Mouse (Mus musculus): ENCODE measurements around the gene Lztr1. TPM values are rescaled to one million over a fixed set of nuclear protein-coding genes. Genes with fewer than 3 reads are reported as not detected.

Lztr1 gene
- polyA plus RNA-seq, 1 experiment from 2014 or later: 49.2 TPM

DNA sequence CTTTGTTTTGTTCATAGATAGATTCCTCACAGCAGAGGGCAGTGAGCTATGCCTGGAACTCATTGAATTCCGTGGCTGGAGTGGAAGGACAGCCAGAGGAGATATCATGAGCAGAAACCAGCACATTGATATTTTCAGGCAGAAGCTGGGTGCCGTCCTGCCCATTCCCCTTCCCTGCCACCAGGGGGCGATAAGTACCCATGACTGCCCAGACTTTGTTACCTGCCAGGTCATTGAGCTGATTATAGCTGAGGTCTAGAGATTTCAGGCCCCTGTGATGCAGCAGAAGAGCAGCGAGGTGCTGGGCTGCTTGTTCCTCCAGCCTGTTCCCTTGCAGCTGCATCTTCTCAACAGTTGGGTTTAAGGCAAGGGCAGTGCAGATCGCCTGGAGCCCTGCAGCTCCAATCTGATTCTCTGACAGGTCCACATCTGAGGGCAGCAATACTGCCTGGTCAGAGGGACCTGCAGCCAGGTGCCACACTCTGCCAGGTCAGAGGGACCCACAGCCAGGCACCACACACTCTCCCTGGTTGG is 49.5 kb downstream of the Lztr1 start:
- peak overlapping the region; percentile 30; the same call in 1 of the 2 replicates for H3K27ac ChIP-seq (ENCODE audit: poor library complexity, severe bottlenecking)
- peak overlapping the region; percentile 12; the same call in 1 of the 2 replicates for H3K4me3 ChIP-seq
- H3K4me2 ChIP-seq: peak overlapping the region; percentile 59
- no peak for ATAC-seq (ENCODE audit: insufficient number of reproducible peaks, low FRiP score)
- H3K36me3 ChIP-seq: no peaks in the 10 kb centered on the region
- H3K9me3 ChIP-seq (replicated peaks): no peaks in the 10 kb centered on the region
- H3K4me1 ChIP-seq (replicated peaks): peaks cover 61% of the 10 kb centered on the region
- H3K27me3 ChIP-seq (replicated peaks): peaks cover 4% of the 10 kb centered on the region; the same call in 1 of the 2 replicates
- WGBS: 0% methylated on average over 5 of the region's 5 CpGs
- H3K9ac ChIP-seq: peak overlapping the region; percentile 27; the same call in 1 of the 2 replicates

DNA sequence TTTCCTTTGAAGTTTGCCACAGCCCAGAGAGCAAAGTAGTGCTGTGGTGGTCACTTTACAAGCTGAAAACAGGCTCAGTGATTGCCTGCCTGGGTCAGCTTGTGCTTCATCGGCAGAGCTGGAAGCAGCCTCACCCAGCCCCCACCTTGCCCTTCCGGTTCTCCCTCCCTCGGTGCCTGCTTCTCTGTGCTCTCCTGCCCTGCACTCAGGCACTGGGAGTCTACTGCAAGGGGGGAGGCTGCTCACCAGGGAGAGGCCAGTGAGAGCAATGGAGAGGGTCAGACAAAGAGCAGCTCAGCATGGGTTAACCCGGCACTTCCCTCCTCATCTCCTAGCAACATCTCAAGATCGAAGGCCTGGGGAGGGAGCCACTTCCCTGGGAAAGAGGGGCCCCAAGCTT is 50.3 kb downstream of the Lztr1 start:
- 3% methylated on average over 5 of the region's 5 CpGs for WGBS
- Histone ChIP-seq H3K4me3 (peak overlapping the region; percentile 9; the same call in 1 of the 2 replicates), H3K27ac (ENCODE audit: poor library complexity, severe bottlenecking) (peak overlapping the region; percentile 30; the same call in 1 of the 2 replicates), H3K9me3 (replicated peaks) (no peaks in the 10 kb centered on the region), H3K4me2 (peak overlapping the region; percentile 59), H3K36me3 (no peaks in the 10 kb centered on the region), H3K27me3 (replicated peaks) (peaks cover 6% of the 10 kb centered on the region; the same call in 1 of the 2 replicates), H3K9ac (peak overlapping the region; percentile 27; the same call in 1 of the 2 replicates), H3K4me1 (replicated peaks) (peaks cover 57% of the 10 kb centered on the region)
- peak; percentile 26; the same call in 1 of the 2 replicates for ATAC-seq (ENCODE audit: insufficient number of reproducible peaks, low FRiP score)

DNA sequence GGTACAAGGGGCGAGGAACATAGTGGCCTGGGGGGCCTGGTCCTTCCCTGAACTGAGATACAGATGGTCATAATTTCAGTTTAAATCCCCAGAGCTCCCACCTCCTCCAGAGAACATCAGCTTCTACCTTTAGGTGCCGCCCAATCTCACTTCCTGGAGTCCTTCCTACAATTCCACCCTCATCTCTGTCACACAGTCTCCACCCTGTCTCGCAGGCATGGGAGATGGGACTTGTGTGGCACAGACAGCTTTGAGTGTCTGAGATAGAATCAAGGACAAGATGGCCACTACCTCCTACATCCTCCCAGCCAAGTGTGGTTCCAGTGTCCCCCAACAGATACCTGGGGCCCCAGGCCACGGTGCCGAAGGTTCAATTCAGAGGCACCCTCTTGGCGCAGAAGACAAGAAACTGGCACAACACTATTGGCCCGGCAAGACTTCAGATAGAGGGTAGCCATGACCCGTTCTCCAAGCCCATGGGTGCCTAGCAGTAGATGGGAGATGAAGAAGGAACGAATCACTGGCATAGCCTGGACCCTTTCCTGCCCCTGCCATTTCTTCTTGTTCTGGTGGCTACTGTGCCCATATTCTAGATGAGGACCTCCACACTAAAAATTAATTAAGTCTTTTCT is 51.0 kb downstream of the Lztr1 start:
- Histone ChIP-seq H3K4me3 (0 out of 2 replicates have a peak overlapping the region, but pooled peaks have one; percentile 9), H3K9ac (no peak overlapping the region)

DNA sequence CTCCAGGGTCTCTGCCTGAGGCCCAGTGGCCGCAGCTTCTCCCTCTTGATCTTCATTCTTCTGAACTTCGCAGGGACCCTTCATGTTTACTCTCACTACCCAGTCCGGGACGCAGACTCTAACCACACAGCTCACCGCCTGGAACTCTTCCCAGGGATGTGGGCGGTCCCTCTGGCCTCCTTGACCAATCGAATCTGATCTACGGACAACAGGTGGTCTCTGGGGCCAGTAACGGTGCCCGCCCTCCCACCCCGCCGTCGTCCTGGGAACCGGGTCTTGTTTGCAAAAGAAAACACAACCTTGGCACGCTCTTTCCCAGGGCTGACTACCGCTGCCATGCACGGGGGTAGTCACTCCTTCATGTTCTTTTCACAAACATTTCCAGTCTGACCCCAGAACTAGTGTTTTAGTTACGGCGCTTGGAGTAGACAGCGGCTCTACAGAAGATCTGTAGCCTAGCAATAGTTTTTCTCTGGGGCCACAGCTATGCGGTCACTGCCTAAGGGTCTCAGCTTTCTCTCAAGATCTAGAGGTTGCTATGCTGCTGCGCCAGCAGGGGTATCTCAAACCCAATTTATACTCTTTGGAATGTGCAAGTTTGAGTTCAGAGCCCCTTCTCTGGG is 52.8 kb downstream of the Lztr1 start, which contains the start of gene Lrrc74b:
Gene Lrrc74b (minus strand): TSS at position 120 of the 623 bp plus-strand sequence.
- peaks cover 37% of the 10 kb centered on the region for H3K4me1 ChIP-seq (replicated peaks)
- peak within 1 kb of the TSS; percentile 48; the same call in 1 of the 2 replicates for H3K27ac ChIP-seq (ENCODE audit: poor library complexity, severe bottlenecking)
- peak within 1 kb of the TSS; percentile 45 for H3K4me3 ChIP-seq
- H3K27me3 ChIP-seq (replicated peaks): peaks cover 12% of the 10 kb centered on the region; the same call in 1 of the 2 replicates
- peak; percentile 81 for ATAC-seq (ENCODE audit: insufficient number of reproducible peaks, low FRiP score)
- WGBS: 1% methylated on average over 22 of the region's 22 CpGs
- H3K36me3 ChIP-seq: no peaks in the 10 kb centered on the region
- H3K9me3 ChIP-seq (replicated peaks): no peaks in the 10 kb centered on the region
- peak within 1 kb of the TSS; percentile 58 for H3K9ac ChIP-seq
- H3K4me2 ChIP-seq: peak within 1 kb of the TSS; percentile 72

More for the DNA sequence above, 51.0 kb downstream of the Lztr1 start:
- no peak for ATAC-seq (ENCODE audit: insufficient number of reproducible peaks, low FRiP score)
- Histone ChIP-seq H3K36me3 (no peaks in the 10 kb centered on the region), H3K4me2 (peak overlapping the region; percentile 59), H3K4me1 (replicated peaks) (peaks cover 50% of the 10 kb centered on the region), H3K9me3 (replicated peaks) (no peaks in the 10 kb centered on the region), H3K27me3 (replicated peaks) (peaks cover 8% of the 10 kb centered on the region; the same call in 1 of the 2 replicates), H3K27ac (ENCODE audit: poor library complexity, severe bottlenecking) (no peak overlapping the region)
- 63% methylated on average over 9 of the region's 9 CpGs for WGBS

- peak; percentile 28; the same call in 1 of the 2 replicates for ATAC-seq (ENCODE audit: insufficient number of reproducible peaks, low FRiP score)
- Histone ChIP-seq H3K4me2 (peak within 1 kb of the TSS; percentile 72), H3K4me1 (replicated peaks) (peaks cover 37% of the 10 kb centered on the region), H3K9ac (peak within 1 kb of the TSS; percentile 58), H3K27ac (ENCODE audit: poor library complexity, severe bottlenecking) (peak within 1 kb of the TSS; percentile 48; the same call in 1 of the 2 replicates), H3K36me3 (no peaks in the 10 kb centered on the region), H3K27me3 (replicated peaks) (peaks cover 12% of the 10 kb centered on the region), H3K4me3 (peak within 1 kb of the TSS; percentile 45), H3K9me3 (replicated peaks) (no peaks in the 10 kb centered on the region)
- 2% methylated on average over 10 of the region's 10 CpGs for WGBS
Measured at GRCm38 (mm10) chr16:17561751-17562208, 53.3 kb downstream of the Lztr1 start, which contains the start of gene P2rx6. Gene P2rx6, plus strand, starts transcription at chr16:17561885.

GRCm38 (mm10) chr16:17563580-17563979 is 55.1 kb downstream of the Lztr1 start:
- H3K4me3 ChIP-seq: no peak overlapping the region
- H3K9ac ChIP-seq: no peak overlapping the region
- WGBS: 44% methylated on average over 1 of the region's 1 CpGs
- no peak for ATAC-seq (ENCODE audit: insufficient number of reproducible peaks, low FRiP score)
- peaks cover 17% of the 10 kb centered on the region for H3K27me3 ChIP-seq (replicated peaks)
- H3K9me3 ChIP-seq (replicated peaks): no peaks in the 10 kb centered on the region
- H3K36me3 ChIP-seq: no peaks in the 10 kb centered on the region
- no peak overlapping the region for H3K4me2 ChIP-seq
- H3K27ac ChIP-seq (ENCODE audit: poor library complexity, severe bottlenecking): no peak overlapping the region
- H3K4me1 ChIP-seq (replicated peaks): peaks cover 31% of the 10 kb centered on the region

DNA sequence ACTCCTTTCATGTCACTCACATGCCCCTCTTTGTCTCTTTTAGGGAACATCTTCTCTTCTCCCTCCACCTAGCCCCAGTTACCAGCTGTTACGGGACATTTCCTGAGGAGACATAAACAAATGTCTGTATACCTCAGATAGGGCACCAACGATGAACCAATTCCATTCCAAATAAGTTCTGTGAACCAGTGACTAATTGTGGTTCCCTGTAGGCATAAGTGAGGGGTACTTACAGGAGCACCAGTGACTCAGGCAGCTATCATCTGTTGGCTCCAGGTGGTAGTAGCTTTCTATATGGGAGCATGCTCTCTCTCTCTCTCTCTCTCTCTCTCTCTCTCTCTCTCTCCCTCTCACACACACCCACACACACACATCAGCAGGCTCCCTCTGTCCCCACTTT is 55.7 kb downstream of the Lztr1 start:
- Histone ChIP-seq H3K4me3 (no peak overlapping the region), H3K27me3 (replicated peaks) (peaks cover 17% of the 10 kb centered on the region), H3K9me3 (replicated peaks) (no peaks in the 10 kb centered on the region), H3K4me1 (replicated peaks) (peaks cover 24% of the 10 kb centered on the region), H3K36me3 (no peaks in the 10 kb centered on the region), H3K27ac (ENCODE audit: poor library complexity, severe bottlenecking) (no peak overlapping the region), H3K9ac (no peak overlapping the region), H3K4me2 (no peak overlapping the region)
- ATAC-seq (ENCODE audit: insufficient number of reproducible peaks, low FRiP score): no peak
- 52% methylated on average over 2 of the region's 2 CpGs for WGBS

DNA sequence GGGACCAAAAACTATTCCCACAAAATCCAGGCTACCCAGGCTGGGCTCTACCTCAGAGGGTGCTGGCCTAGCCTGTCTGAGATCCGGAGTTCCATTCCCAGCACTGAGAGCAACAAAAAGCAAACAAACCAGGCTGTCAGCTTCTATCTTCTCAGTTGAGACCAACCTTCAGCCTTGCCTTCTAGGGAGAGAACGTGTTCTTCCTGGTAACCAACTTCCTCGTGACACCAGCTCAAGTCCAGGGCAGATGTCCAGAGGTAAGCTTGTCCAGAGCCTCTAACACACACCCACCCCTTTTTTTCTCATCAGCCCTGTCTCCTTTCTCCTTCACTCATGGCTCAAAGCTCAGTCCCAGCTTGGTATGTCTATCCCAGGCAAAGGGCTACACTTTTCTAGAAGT is 56.3 kb downstream of the Lztr1 start:
- Histone ChIP-seq H3K9me3 (replicated peaks) (no peaks in the 10 kb centered on the region), H3K27ac (ENCODE audit: poor library complexity, severe bottlenecking) (no peak overlapping the region), H3K9ac (no peak overlapping the region), H3K4me3 (no peak overlapping the region), H3K4me1 (replicated peaks) (peaks cover 20% of the 10 kb centered on the region), H3K36me3 (no peaks in the 10 kb centered on the region), H3K27me3 (replicated peaks) (peaks cover 18% of the 10 kb centered on the region), H3K4me2 (no peak overlapping the region)
- 42% methylated on average over 3 of the region's 3 CpGs for WGBS
- ATAC-seq (ENCODE audit: insufficient number of reproducible peaks, low FRiP score): no peak

DNA sequence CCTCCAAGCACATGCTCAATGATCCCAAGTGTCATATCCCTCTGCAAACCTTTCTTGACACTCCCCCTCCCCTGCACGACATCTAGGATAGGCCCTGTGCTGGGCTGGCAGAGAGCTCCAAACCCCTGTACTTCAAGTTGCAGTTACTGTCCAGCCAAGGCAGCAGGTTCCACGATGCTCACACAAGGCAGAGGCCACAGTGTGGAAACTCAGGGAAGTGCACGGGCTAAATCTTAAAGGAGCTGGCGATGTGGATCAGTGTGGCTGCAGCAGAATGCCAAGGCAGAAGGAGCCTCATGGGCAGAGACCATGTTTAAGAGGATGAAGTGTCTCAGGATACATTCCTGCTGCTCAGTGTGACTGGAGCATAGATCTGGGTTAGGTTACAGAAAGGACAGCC is 57.7 kb downstream of the Lztr1 start:
- WGBS: 19% methylated on average over 4 of the region's 4 CpGs
- ATAC-seq (ENCODE audit: insufficient number of reproducible peaks, low FRiP score): no peak
- H3K9ac ChIP-seq: no peak overlapping the region
- peaks cover 12% of the 10 kb centered on the region for H3K4me1 ChIP-seq (replicated peaks)
- no peak overlapping the region for H3K4me2 ChIP-seq
- no peak overlapping the region for H3K27ac ChIP-seq (ENCODE audit: poor library complexity, severe bottlenecking)
- no peaks in the 10 kb centered on the region for H3K36me3 ChIP-seq
- H3K9me3 ChIP-seq (replicated peaks): no peaks in the 10 kb centered on the region
- peaks cover 32% of the 10 kb centered on the region for H3K27me3 ChIP-seq (replicated peaks)
- no peak overlapping the region for H3K4me3 ChIP-seq

Measured in heart, embryonic 12.5 days (tissue).